Mouse (Mus musculus) thymus, postnatal 0 days (tissue): ENCODE measurements around the gene Endou. TPM values are rescaled to one million over a fixed set of nuclear protein-coding genes. Genes with fewer than 3 reads are reported as not detected.

ENCODE experiments used
- DNase-seq: peaks from one replicate; pipeline ENCODE4 v3.0.0-alpha.2; 2015; ENCODE audit warnings: low spot score
- polyA plus RNA-seq: library from polyadenylated mRNA; unstranded; fragments of >200 nt; fragmentation: Nextera tagmentation; extraction: Ambion mirVana; gene quantifications from 2 replicates; pipeline ENCODE4 v1.2.1, GENCODE M21; 2015

Endou gene
- polyA plus RNA-seq, result 159 and 186 TPM in 2 replicates

DNA sequence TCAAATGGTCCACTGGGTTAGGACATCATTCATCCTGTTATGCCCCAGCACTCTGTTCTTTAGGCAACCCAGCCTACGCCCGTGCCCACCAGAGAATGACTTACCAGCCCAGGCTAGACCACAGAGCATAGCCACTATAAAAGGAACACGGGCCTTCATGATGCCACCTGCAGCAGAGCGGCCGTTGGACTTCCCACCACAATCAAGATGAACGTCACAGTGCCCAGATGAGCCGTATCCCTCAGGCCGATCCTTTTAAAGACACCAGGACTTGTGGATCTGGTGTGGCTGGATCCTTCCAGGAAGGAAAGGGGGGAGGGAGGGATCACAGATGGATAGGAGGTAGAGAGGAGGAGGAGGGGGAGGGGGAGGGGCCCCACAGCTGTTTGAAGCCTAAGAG, at the start of gene Endou:
Gene Endou (minus strand): TSS at position 229 of the 400 bp plus-strand sequence.
- peak; percentile 91 for DNase-seq

DNA sequence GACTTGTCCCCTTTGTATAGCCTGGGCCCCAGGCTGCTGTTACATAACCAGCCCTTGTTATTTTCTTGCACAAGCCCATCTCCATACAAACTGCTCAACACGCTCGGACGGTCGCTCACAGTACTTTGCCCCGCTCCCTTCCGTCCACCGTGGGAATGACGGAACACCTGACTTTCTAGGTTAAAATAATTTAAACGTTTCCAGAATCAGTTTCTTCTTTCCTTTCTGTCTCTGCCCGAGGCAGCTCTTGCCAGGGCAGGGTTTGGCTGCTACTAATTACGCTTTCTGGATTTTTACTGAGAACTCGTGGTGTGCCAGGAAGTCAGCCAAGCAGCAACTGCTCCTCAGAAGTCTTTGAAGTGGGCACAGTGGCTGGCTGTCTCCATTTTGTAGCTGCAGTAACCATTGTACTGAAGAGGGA, 49.5 kb upstream of the Endou start:
- DNase-seq, result peak; percentile 68

DNA sequence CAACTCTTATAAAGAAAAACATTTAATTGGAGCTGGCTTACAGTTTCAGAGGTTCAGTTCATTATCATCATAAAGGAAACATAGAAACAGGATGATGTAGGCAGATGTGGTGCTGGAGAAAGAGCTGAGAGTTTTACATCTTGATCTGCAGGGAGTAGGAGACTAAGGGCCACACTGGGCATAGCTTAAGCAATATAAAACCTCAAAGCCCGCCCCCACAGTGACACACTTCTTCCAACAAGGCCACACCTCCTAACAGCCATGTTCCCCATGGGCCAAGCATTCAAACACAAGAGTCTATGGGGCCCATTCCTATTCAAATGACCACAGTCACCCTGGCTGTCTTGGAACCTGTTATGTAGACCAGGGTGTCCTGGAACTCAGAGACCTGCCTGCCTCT, 48.4 kb upstream of the Endou start:
- no peak for DNase-seq

- no peak for DNase-seq
Observed at GRCm38 (mm10) chr15:97778311-97779098, 47.4 kb upstream of the Endou start, which contains the start of gene Slc48a1. Gene Slc48a1 (plus strand): TSS chr15:97778520.

DNA sequence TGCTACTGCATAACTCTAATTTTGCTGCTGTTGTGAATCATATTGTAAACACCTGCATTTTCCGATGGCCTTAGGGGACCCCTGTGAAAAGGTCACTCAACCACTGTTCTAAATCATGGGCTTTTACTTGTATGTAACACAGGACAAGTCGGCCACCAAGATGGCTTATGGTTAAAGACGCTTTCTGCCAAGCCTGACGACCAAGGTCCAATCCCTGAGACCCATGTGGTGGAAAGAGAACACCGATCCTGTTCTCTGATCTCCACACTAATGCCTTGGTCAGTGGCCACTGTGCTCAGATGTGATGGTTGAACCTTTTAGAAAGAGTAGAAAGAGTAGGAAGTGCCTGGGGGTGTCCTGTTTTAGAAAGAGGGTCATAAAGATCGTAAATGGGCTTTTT, 45.8 kb upstream of the Endou start:
- DNase-seq, result no peak

GRCm38 (mm10) chr15:97776514-97776913, 45.4 kb upstream of the Endou start:
- DNase-seq, result peak; percentile 80

DNA sequence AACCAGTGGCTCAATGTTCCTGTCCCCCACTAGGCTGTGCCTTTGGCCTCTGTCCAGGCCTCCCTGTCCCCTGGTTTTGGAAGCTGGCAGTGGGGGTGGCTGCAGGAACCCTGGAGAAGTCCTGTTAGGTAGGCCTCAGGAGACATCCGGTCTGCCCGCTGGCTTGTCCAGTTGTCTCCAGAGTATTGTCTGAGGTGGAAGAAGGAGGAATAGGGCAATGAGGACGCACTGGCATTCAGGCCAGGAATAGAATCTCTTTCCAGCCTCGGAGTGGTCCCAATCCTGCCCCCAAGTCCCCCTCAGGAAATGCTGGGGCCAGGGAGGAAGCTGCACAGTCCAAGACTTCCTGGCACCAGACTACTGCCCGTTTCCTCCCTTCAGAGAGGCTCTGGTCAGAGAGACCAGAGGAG, 42.8 kb upstream of the Endou start:
- no peak for DNase-seq

- DNase-seq, result no peak
Observed at GRCm38 (mm10) chr15:97773108-97773507, 42.0 kb upstream of the Endou start.

GRCm38 (mm10) chr15:97770280-97770679, 39.1 kb upstream of the Endou start:
- no peak for DNase-seq

DNA sequence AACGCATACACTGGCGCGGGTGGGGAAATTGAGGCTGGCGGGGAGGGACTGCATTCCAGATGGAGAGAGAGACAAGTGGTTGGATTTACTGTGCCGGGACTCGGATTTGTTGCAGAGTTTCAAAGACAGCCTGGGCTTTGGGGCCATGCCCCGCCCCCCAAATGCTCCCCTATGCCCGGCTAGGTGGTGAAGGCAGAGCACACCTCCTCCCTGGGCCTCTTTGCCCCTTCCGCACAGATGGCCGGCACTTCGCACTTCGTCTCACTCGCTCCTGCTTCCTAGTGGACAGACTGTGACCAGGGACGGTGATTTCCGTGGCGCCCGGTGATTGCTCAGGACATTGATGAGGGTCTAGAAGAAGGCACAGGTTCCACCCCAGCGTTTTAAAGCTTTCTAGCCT, 37.1 kb upstream of the Endou start:
- DNase-seq, result no peak

- DNase-seq, result peak; percentile 89
Observed at GRCm38 (mm10) chr15:97767280-97768186, 36.4 kb upstream of the Endou start, which contains the start of gene Rapgef3. Gene Rapgef3 (minus strand): TSS chr15:97767972.

DNA sequence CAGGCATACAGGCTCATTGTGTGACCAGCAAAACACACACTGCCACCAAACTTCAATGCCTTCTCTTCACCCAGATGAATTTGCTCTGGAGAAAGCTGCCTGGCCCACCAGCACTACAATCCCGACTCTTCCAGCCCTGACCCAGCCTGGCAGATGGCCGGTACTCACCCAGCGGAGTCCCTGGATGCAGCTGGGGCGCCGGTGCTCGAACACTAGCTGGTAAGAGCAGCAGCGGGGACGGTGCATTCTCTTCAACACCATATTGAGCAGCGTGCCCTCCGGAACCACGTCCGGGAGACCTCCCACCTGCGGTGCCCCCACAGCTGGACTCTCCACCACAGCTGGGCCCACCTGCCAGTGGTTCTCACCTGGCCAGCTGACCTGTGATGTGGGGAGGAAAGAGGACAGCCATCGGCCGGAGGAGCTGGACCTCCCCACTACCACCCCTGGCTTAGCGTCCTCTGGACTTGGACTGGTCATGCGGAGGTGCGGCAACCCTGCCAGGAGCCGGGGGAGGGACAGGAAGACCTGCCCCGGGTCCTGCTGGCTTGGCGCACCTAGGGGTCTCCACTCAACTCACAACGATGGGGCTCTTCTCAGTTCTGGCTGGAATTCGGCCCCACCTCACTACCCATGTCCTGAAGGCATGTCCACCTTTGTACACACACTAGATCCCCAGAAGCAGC, 35.6 kb upstream of the Endou start:
- no peak for DNase-seq

- DNase-seq, result no peak
Observed at GRCm38 (mm10) chr15:97766194-97766593, 35.1 kb upstream of the Endou start.

GRCm38 (mm10) chr15:97765090-97765794, 34.1 kb upstream of the Endou start:
- DNase-seq, result peak; percentile 2

- DNase-seq, result no peak
Observed at GRCm38 (mm10) chr15:97764532-97764931, 33.4 kb upstream of the Endou start.

- DNase-seq, result peak; percentile 76
Observed at GRCm38 (mm10) chr15:97763256-97764049, 32.3 kb upstream of the Endou start.

DNA sequence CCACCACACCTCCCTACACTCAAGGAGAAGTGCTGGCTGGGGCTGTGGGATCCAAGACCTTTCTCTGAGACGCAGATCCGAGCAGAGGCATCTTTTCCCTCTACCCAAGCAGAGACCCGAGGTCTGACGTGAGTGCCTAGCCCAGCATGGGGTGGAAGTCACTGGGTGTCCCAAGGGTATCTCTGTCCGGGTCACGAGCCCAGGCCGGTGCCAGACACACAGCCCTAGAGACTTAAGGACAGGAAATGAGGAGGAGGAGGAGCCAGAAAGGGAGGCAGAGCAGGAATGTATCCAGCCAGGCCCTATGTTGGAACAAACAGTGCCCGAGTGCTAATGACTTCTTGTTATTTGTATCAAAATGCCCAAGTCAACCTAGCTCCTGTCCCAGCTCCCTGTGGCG, 31.6 kb upstream of the Endou start:
- no peak for DNase-seq

GRCm38 (mm10) chr15:97761438-97761837, 30.3 kb upstream of the Endou start:
- no peak for DNase-seq

DNA sequence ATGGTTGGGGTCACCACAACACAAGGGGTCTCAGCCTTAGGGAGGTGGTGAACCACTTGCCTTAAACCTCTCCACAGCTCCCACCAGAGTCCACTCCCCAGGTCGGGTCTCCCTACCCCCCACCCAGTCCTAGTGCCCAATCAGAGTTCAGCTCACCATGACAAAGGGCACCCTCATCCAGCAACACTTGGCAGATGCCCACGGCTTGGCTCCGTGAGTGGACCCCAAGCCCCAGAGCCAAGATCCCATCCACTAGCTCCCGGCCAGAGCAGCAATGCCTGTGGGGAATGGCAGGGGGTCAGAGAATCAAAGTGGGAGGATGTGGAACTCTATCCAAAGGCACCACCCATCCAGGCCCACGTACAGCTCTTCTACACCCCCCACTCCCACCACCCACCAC, 29.8 kb upstream of the Endou start:
- DNase-seq, result no peak

DNA sequence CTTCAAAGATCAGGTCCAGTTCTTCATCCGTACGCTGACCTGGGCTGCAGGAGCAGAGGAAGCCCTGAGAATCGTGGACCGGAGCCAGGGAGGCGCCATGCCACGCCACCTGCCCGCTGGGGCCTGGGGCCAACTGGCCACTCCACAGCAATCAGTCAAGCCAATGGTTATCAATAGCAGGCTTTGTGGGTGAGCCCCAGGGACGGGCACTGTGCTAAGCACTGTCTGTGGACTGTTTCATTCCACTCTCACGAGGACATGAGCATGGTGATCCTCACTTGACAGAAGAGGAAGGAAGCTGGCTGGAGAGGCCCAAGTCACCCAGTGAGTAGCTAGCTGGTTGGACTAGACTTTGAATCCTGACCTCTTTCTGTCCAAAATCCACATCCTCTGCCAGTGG, 28.9 kb upstream of the Endou start:
- DNase-seq, result no peak
